Mouse (Mus musculus): ENCODE measurements around the gene Ren1. TPM values are rescaled to one million over a fixed set of nuclear protein-coding genes. Genes with fewer than 3 reads are reported as not detected.

The Ren1 gene
- polyA plus RNA-seq, 1 experiment from 2014 or later: 0.18 TPM

Other genes with a start within 250 kb of the Ren1 start
- gene Ppp1r15b, start 219.4 kb upstream of the Ren1 start, polyA plus RNA-seq (2016; fragmentation: Nextera tagmentation; extraction: Ambion mirVana): 42.3 and 46.2 TPM in 2 replicates
- 18.7 and 19.4 TPM in 2 replicates for gene Plekha6, start 186.3 kb upstream of the Ren1 start, polyA plus RNA-seq (2016; fragmentation: Nextera tagmentation; extraction: Ambion mirVana)
- not detected in 2 replicates for gene Golt1a, start 40.7 kb upstream of the Ren1 start, polyA plus RNA-seq (2016; fragmentation: Nextera tagmentation; extraction: Ambion mirVana)
- gene Kiss1, start 28.6 kb upstream of the Ren1 start, polyA plus RNA-seq (2016; fragmentation: Nextera tagmentation; extraction: Ambion mirVana): not detected in 2 replicates
- gene Etnk2, start 13.1 kb downstream of the Ren1 start, polyA plus RNA-seq (2016; fragmentation: Nextera tagmentation; extraction: Ambion mirVana): 1.7 and 2.1 TPM in 2 replicates
- 6.6 and 6.8 TPM in 2 replicates for gene Sox13, start 73.9 kb downstream of the Ren1 start, polyA plus RNA-seq (2016; fragmentation: Nextera tagmentation; extraction: Ambion mirVana)

Measured in heart, embryonic 12.5 days (tissue).